Mouse (Mus musculus): Measurements from ENCODE around the gene Pld1.

DNA sequence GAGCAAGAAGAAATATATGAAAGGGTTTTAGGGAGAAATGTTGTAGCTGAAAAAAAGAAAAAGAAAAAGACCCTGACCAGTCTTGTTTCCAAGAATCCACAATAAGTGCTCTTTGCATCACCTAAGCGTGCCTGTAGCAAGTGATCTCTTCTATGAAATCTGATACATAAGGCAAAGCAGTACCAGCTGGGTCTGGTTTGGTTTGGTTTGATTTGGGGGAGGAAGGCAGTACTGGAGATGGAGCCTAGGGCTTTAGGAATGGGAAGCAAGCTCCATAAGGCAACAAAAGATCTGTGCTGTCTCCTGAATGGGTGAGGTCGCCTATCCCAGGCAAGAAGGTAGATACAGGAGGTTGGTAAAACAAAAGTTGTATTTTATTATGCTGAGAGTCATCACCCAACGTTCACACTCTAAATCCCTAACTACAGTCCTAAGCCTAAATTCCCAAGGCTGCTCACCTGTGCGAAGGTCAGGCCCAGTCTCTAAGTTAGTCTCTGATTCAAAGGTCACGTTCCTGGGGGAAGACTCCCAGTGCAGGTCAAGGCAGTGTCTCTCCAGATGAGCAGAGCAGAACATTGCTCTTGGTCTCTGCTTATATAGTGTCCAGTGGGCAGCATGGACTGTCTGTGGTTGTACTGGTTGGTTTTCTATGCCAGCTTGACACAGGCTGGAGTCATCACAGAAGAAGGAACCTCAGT, 10.8 kb downstream of the Pld1 start:
- TF ChIP-seq CTCF (conservative IDR thresholded peaks at IDR 0.05; ENCODE audit: low read length) (no peak), POU5F1 (IDR thresholded peaks at IDR 0.05; ENCODE audit: borderline replicate concordance, low read length) (no peak)
